Mouse (Mus musculus): ENCODE results near the gene Banp. TPM values are rescaled to one million over a fixed set of nuclear protein-coding genes. Genes with fewer than 3 reads are reported as not detected.

Banp gene
- total RNA-seq, 1 experiment, result 53.8 TPM

GRCm38 (mm10) chr8:121987892-121988291 is 38.3 kb downstream of the Banp start:
- DNase-seq (ENCODE audit: low read depth, low spot score), result no peak
- TF ChIP-seq HCFC1 (IDR thresholded peaks at IDR 0.05; ENCODE audit: borderline replicate concordance, insufficient read depth, low read length), result no peak
- H3K36me3 ChIP-seq (ENCODE audit: control insufficient read depth, insufficient read depth, low read length, poor library complexity, severe bottlenecking), result peaks cover 50% of the 10 kb centered on the region
- no peak overlapping the region for H3K4me3 ChIP-seq (ENCODE audit: insufficient read depth in 1 of 2, low read depth in 1 of 2, low read length in 2 of 2, poor library complexity in 1 of 2, severe bottlenecking in 1 of 2)
- H3K4me1 ChIP-seq (ENCODE audit: control insufficient read depth in 2 of 2, insufficient read depth in 2 of 2, low read length in 2 of 2, poor library complexity in 1 of 2), result no peaks in the 10 kb centered on the region
- H3K27ac ChIP-seq (ENCODE audit: insufficient read depth, low read depth, low read length, poor library complexity, severe bottlenecking), result no peak overlapping the region
- H3K9ac ChIP-seq (ENCODE audit: insufficient read depth, low read depth, low read length, poor library complexity, severe bottlenecking), result no peak overlapping the region
- in situ Hi-C loops (cut with MboI; ENCODE audit: low sequenced_read_pairs in 2 of 2, unreplicated experiment in 2 of 2), result no loop called here
- no peaks in the 10 kb centered on the region for H3K9me3 ChIP-seq (ENCODE audit: control insufficient read depth, insufficient read depth, low read depth, low read length)

GRCm38 (mm10) chr8:121990506-121991255 is 41.1 kb downstream of the Banp start:
- TF ChIP-seq MAFK (IDR thresholded peaks at IDR 0.05; ENCODE audit: insufficient read depth, low read depth, low read length) (no peak), ZNF384 (IDR thresholded peaks at IDR 0.05; ENCODE audit: low read depth, low read length) (no peak), HCFC1 (IDR thresholded peaks at IDR 0.05; ENCODE audit: borderline replicate concordance, insufficient read depth, low read length) (no peak), ZC3H11A (IDR thresholded peaks at IDR 0.05; ENCODE audit: borderline replicate concordance, low read depth, low read length) (no peak), CHD2 (IDR thresholded peaks at IDR 0.05; ENCODE audit: low read depth, low read length) (no peak)
- H3K36me3 ChIP-seq (ENCODE audit: control insufficient read depth, insufficient read depth, low read length, poor library complexity, severe bottlenecking), result peaks cover 54% of the 10 kb centered on the region
- in situ Hi-C loops (cut with MboI; ENCODE audit: low sequenced_read_pairs in 2 of 2, unreplicated experiment in 2 of 2), result no loop called here

GRCm38 (mm10) chr8:121991611-121992010 is 42.1 kb downstream of the Banp start:
- H3K4me1 ChIP-seq (ENCODE audit: control insufficient read depth in 2 of 2, insufficient read depth in 2 of 2, low read length in 2 of 2, poor library complexity in 1 of 2), result no peaks in the 10 kb centered on the region
- H3K36me3 ChIP-seq (ENCODE audit: control insufficient read depth, insufficient read depth, low read length, poor library complexity, severe bottlenecking), result peaks cover 59% of the 10 kb centered on the region
- H3K9me3 ChIP-seq (ENCODE audit: control insufficient read depth, insufficient read depth, low read depth, low read length), result no peaks in the 10 kb centered on the region
- no peak for DNase-seq (ENCODE audit: low read depth, low spot score)
- in situ Hi-C loops (cut with MboI; ENCODE audit: low sequenced_read_pairs in 2 of 2, unreplicated experiment in 2 of 2), result no loop called here
- H3K27ac ChIP-seq (ENCODE audit: insufficient read depth, low read depth, low read length, poor library complexity, severe bottlenecking), result no peak overlapping the region
- no peak overlapping the region for H3K9ac ChIP-seq (ENCODE audit: insufficient read depth, low read depth, low read length, poor library complexity, severe bottlenecking)
- TF ChIP-seq ZC3H11A (IDR thresholded peaks at IDR 0.05; ENCODE audit: borderline replicate concordance, low read depth, low read length) (no peak), HCFC1 (IDR thresholded peaks at IDR 0.05; ENCODE audit: borderline replicate concordance, insufficient read depth, low read length) (no peak), ZNF384 (IDR thresholded peaks at IDR 0.05; ENCODE audit: low read depth, low read length) (no peak), MAFK (IDR thresholded peaks at IDR 0.05; ENCODE audit: insufficient read depth, low read depth, low read length) (no peak), CHD2 (IDR thresholded peaks at IDR 0.05; ENCODE audit: low read depth, low read length) (no peak)
- H3K4me3 ChIP-seq (ENCODE audit: insufficient read depth in 1 of 2, low read depth in 1 of 2, low read length in 2 of 2, poor library complexity in 1 of 2, severe bottlenecking in 1 of 2), result no peak overlapping the region

More at GRCm38 (mm10) chr8:121990506-121991255, 41.1 kb downstream of the Banp start:
- Histone ChIP-seq H3K4me1 (ENCODE audit: control insufficient read depth in 2 of 2, insufficient read depth in 2 of 2, low read length in 2 of 2, poor library complexity in 1 of 2) (no peaks in the 10 kb centered on the region), H3K9ac (ENCODE audit: insufficient read depth, low read depth, low read length, poor library complexity, severe bottlenecking) (no peak overlapping the region), H3K9me3 (ENCODE audit: control insufficient read depth, insufficient read depth, low read depth, low read length) (no peaks in the 10 kb centered on the region), H3K4me3 (ENCODE audit: insufficient read depth in 1 of 2, low read depth in 1 of 2, low read length in 2 of 2, poor library complexity in 1 of 2, severe bottlenecking in 1 of 2) (no peak overlapping the region), H3K27ac (ENCODE audit: insufficient read depth, low read depth, low read length, poor library complexity, severe bottlenecking) (no peak overlapping the region)
- no peak for DNase-seq (ENCODE audit: low read depth, low spot score)

GRCm38 (mm10) chr8:121992911-121993310 is 43.4 kb downstream of the Banp start:
- Histone ChIP-seq H3K9ac (ENCODE audit: insufficient read depth, low read depth, low read length, poor library complexity, severe bottlenecking) (no peak overlapping the region), H3K27ac (ENCODE audit: insufficient read depth, low read depth, low read length, poor library complexity, severe bottlenecking) (no peak overlapping the region), H3K36me3 (ENCODE audit: control insufficient read depth, insufficient read depth, low read length, poor library complexity, severe bottlenecking) (peaks cover 64% of the 10 kb centered on the region), H3K4me3 (ENCODE audit: insufficient read depth in 1 of 2, low read depth in 1 of 2, low read length in 2 of 2, poor library complexity in 1 of 2, severe bottlenecking in 1 of 2) (no peak overlapping the region), H3K4me1 (ENCODE audit: control insufficient read depth in 2 of 2, insufficient read depth in 2 of 2, low read length in 2 of 2, poor library complexity in 1 of 2) (no peaks in the 10 kb centered on the region), H3K9me3 (ENCODE audit: control insufficient read depth, insufficient read depth, low read depth, low read length) (no peaks in the 10 kb centered on the region)
- in situ Hi-C loops (cut with MboI; ENCODE audit: low sequenced_read_pairs in 2 of 2, unreplicated experiment in 2 of 2), result no loop called here
- TF ChIP-seq ZNF384 (IDR thresholded peaks at IDR 0.05; ENCODE audit: low read depth, low read length) (no peak), ZC3H11A (IDR thresholded peaks at IDR 0.05; ENCODE audit: borderline replicate concordance, low read depth, low read length) (no peak), MAFK (IDR thresholded peaks at IDR 0.05; ENCODE audit: insufficient read depth, low read depth, low read length) (no peak), HCFC1 (IDR thresholded peaks at IDR 0.05; ENCODE audit: borderline replicate concordance, insufficient read depth, low read length) (no peak), CHD2 (IDR thresholded peaks at IDR 0.05; ENCODE audit: low read depth, low read length) (no peak)
- no peak for DNase-seq (ENCODE audit: low read depth, low spot score)

- Histone ChIP-seq H3K36me3 (ENCODE audit: control insufficient read depth, insufficient read depth, low read length, poor library complexity, severe bottlenecking) (peaks cover 67% of the 10 kb centered on the region), H3K9me3 (ENCODE audit: control insufficient read depth, insufficient read depth, low read depth, low read length) (no peaks in the 10 kb centered on the region), H3K4me1 (ENCODE audit: control insufficient read depth in 2 of 2, insufficient read depth in 2 of 2, low read length in 2 of 2, poor library complexity in 1 of 2) (no peaks in the 10 kb centered on the region), H3K9ac (ENCODE audit: insufficient read depth, low read depth, low read length, poor library complexity, severe bottlenecking) (no peak overlapping the region), H3K4me3 (ENCODE audit: insufficient read depth in 1 of 2, low read depth in 1 of 2, low read length in 2 of 2, poor library complexity in 1 of 2, severe bottlenecking in 1 of 2) (no peak overlapping the region), H3K27ac (ENCODE audit: insufficient read depth, low read depth, low read length, poor library complexity, severe bottlenecking) (no peak overlapping the region)
- in situ Hi-C loops (cut with MboI; ENCODE audit: low sequenced_read_pairs in 2 of 2, unreplicated experiment in 2 of 2), result no loop called here
- TF ChIP-seq MAFK (IDR thresholded peaks at IDR 0.05; ENCODE audit: insufficient read depth, low read depth, low read length) (no peak), CHD2 (IDR thresholded peaks at IDR 0.05; ENCODE audit: low read depth, low read length) (no peak), ZNF384 (IDR thresholded peaks at IDR 0.05; ENCODE audit: low read depth, low read length) (no peak), HCFC1 (IDR thresholded peaks at IDR 0.05; ENCODE audit: borderline replicate concordance, insufficient read depth, low read length) (no peak), ZC3H11A (IDR thresholded peaks at IDR 0.05; ENCODE audit: borderline replicate concordance, low read depth, low read length) (no peak)
- DNase-seq (ENCODE audit: low read depth, low spot score), result no peak
These were observed 45.6 kb downstream of the Banp start for GRCm38 (mm10) chr8:121995112-121995511.
